Comparison of ENCODE assay signal across 15 mouse cellular contexts in genomic region chr2:72002843-72003370, GRCm38 (mm10).
"Had no signal": no experiment of that assay in that cellular context is flagged by ENCODE, and none has a peak within 500 bp of the region (broad histone marks: within the 10 kb centered on the region; RNA-seq: fewer than 3 reads in every experiment).

No protein-coding gene starts in this region.

- H3K4me2 ChIP-seq: kidney, embryonic 15.5 days; limb, embryonic 13.5 days; lung, embryonic 14.5 days; neural tube, embryonic 12.5 days; stomach, embryonic 15.5 days had no signal

- H3K27ac ChIP-seq: kidney, embryonic 15.5 days; limb, embryonic 13.5 days; midbrain, embryonic 10.5 days; neural tube, embryonic 12.5 days; stomach, embryonic 15.5 days had no signal

- H3K9me3 ChIP-seq: kidney, embryonic 15.5 days; limb, embryonic 13.5 days; stomach, embryonic 15.5 days had no signal

- H3K4me3 ChIP-seq: kidney, embryonic 15.5 days; limb, embryonic 13.5 days; midbrain, embryonic 10.5 days; myocyte; neural tube, embryonic 12.5 days; stomach, embryonic 15.5 days had no signal

- H3K4me1 ChIP-seq: kidney, embryonic 15.5 days; limb, embryonic 13.5 days; midbrain, embryonic 10.5 days; neural tube, embryonic 12.5 days; stomach, embryonic 15.5 days had no signal

- H3K36me3 ChIP-seq: kidney, embryonic 15.5 days; limb, embryonic 13.5 days; midbrain, embryonic 10.5 days; neural tube, embryonic 12.5 days; stomach, embryonic 15.5 days had no signal

- DNase-seq: kidney, postnatal 14 days; left cerebral cortex, postnatal 4 days; lung, embryonic 14.5 days; lung, postnatal 10 days; lung, postnatal 4 days; midbrain, embryonic 14.5 days; right cerebral cortex, postnatal 14 days; thymus, adult 2 months; thymus, postnatal 25 days had no signal

- H3K27me3 ChIP-seq: kidney, embryonic 15.5 days; limb, embryonic 13.5 days; neural tube, embryonic 12.5 days; stomach, embryonic 15.5 days had no signal

- H3K9ac ChIP-seq: kidney, embryonic 15.5 days; limb, embryonic 13.5 days; lung, embryonic 14.5 days; neural tube, embryonic 12.5 days; stomach, embryonic 15.5 days had no signal
